Mouse (Mus musculus) small intestine, adult 2 months (tissue): ENCODE measurements around the gene Fam189a1. TPM values are rescaled to one million over a fixed set of nuclear protein-coding genes. Genes with fewer than 3 reads are reported as not detected.

ENCODE experiments used
- H3K27ac ChIP-seq: fragments of 200-500 bp; 2 replicates; pipeline ENCODE4 v1.5.1; 2012; ENCODE audit warnings: low read depth, low read length, control low read depth, inconsistent platforms; ENCODE audit not compliant: insufficient read depth
- H3K27me3 ChIP-seq: fragments of 200-500 bp; 2 replicates; pipeline ENCODE4 v1.6.1; 2012; ENCODE audit warnings: mild to moderate bottlenecking, moderate library complexity, low read length, inconsistent platforms; ENCODE audit not compliant: control insufficient read depth, insufficient read depth
- H3K36me3 ChIP-seq: fragments of 200-500 bp; 2 replicates; pipeline ENCODE4 v1.6.1; 2012; ENCODE audit warnings: mild to moderate bottlenecking, low read length, control low read depth, inconsistent platforms; ENCODE audit not compliant: control insufficient read depth, insufficient read depth
- H3K4me1 ChIP-seq: fragments of 200-500 bp; 2 replicates; pipeline ENCODE4 v1.6.1; 2012; ENCODE audit warnings: low read length, inconsistent platforms, mixed read lengths; ENCODE audit not compliant: control insufficient read depth, insufficient read depth, insufficient read length
- H3K4me3 ChIP-seq: fragments of 200-500 bp; 2 replicates; pipeline ENCODE4 v1.5.1; 2012; ENCODE audit warnings: low read depth, mild to moderate bottlenecking, control low read depth, inconsistent platforms, low read length, moderate library complexity
- CTCF ChIP-seq: fragments of 200-500 bp; IDR thresholded peaks from 2 replicates; pipeline ENCODE4 v1.5.1; 2012; ENCODE audit warnings: low read depth, mild to moderate bottlenecking, control low read depth, inconsistent platforms, low read length, moderate library complexity, mixed read lengths; ENCODE audit not compliant: insufficient replicate concordance, insufficient read length; ENCODE audit errors: extremely low read depth
- POLR2A ChIP-seq: fragments of 200-500 bp; IDR thresholded peaks from 2 replicates; pipeline ENCODE4 v1.6.1; 2012; ENCODE audit warnings: low read depth, mild to moderate bottlenecking, control low read depth, inconsistent platforms, low read length, moderate library complexity
- WGBS: fragments of 180-500 bp; shearing (Covaris S2); methylation state at CpG from one replicate; pipeline ENCODE4 v1.1.7; 2018; 5-methylcytosine and 5-hydroxymethylcytosine counted together
- polyA plus RNA-seq: library from polyadenylated mRNA; depleted of rRNA; stranded (reverse); fragments of >200 nt; gene quantifications from 2 replicates; pipeline ENCODE4 v1.2.3, GENCODE M21; 2012

Gene Fam189a1
- polyA plus RNA-seq, 1 experiment = 4.3 TPM

DNA sequence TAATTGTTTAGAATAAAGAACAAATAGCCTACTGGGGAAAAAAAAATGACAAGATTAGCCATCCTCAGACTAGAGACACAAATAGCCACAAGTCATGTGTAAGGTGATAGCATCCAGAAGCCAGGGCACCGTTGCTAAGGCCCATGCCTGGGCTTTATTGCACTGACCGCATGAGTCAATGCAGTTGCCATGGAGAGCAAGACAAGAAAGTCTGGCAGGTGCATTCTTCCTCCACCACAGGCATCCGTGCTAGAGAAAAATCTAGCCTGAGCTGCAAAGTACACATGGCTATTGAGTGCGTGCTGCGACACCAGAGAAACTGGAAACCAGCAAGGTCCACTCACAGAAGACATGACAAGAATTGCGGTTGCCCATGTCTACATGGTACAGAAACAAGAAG is 347.5 kb downstream of the Fam189a1 start:
- no peak overlapping the region for H3K27ac ChIP-seq
- no peaks in the 10 kb centered on the region for H3K36me3 ChIP-seq
- H3K4me1 ChIP-seq = no peaks in the 10 kb centered on the region
- WGBS = 44% methylated on average over 6 of the region's 6 CpGs
- H3K4me3 ChIP-seq = no peak overlapping the region
- H3K27me3 ChIP-seq = no peaks in the 10 kb centered on the region
- no peak for TF ChIP-seq POLR2A
- no peak for TF ChIP-seq CTCF

- H3K4me1 ChIP-seq = no peaks in the 10 kb centered on the region
- no peak overlapping the region for H3K4me3 ChIP-seq
- H3K27ac ChIP-seq = no peak overlapping the region
- no peaks in the 10 kb centered on the region for H3K36me3 ChIP-seq
- TF ChIP-seq POLR2A (no peak), CTCF (no peak)
- no peaks in the 10 kb centered on the region for H3K27me3 ChIP-seq
- 81% methylated on average over 8 of the region's 8 CpGs for WGBS
These were observed 351.3 kb downstream of the Fam189a1 start for GRCm38 (mm10) chr7:64805100-64805499.

- WGBS = 76% methylated on average over 6 of the region's 6 CpGs
- H3K4me1 ChIP-seq = no peaks in the 10 kb centered on the region
- H3K36me3 ChIP-seq = no peaks in the 10 kb centered on the region
- no peak overlapping the region for H3K27ac ChIP-seq
- no peak overlapping the region for H3K4me3 ChIP-seq
- no peaks in the 10 kb centered on the region for H3K27me3 ChIP-seq
- TF ChIP-seq CTCF (no peak), POLR2A (no peak)
These were observed 360.8 kb downstream of the Fam189a1 start for GRCm38 (mm10) chr7:64795554-64795953.

GRCm38 (mm10) chr7:64792031-64792430 is 364.3 kb downstream of the Fam189a1 start:
- no peaks in the 10 kb centered on the region for H3K27me3 ChIP-seq
- H3K36me3 ChIP-seq = no peaks in the 10 kb centered on the region
- H3K4me3 ChIP-seq = no peak overlapping the region
- 39% methylated on average over 8 of the region's 8 CpGs for WGBS
- H3K27ac ChIP-seq = no peak overlapping the region
- no peaks in the 10 kb centered on the region for H3K4me1 ChIP-seq
- TF ChIP-seq POLR2A (no peak), CTCF (no peak)

- TF ChIP-seq CTCF (no peak), POLR2A (no peak)
- Histone ChIP-seq H3K36me3 (no peaks in the 10 kb centered on the region), H3K4me1 (no peaks in the 10 kb centered on the region), H3K27ac (no peak overlapping the region), H3K4me3 (no peak overlapping the region), H3K27me3 (no peaks in the 10 kb centered on the region)
- WGBS = 68% methylated on average over 9 of the region's 9 CpGs
These were observed 365.2 kb downstream of the Fam189a1 start for GRCm38 (mm10) chr7:64791145-64791544.

GRCm38 (mm10) chr7:64785040-64785439 is 371.3 kb downstream of the Fam189a1 start:
- no peaks in the 10 kb centered on the region for H3K36me3 ChIP-seq
- no peak overlapping the region for H3K27ac ChIP-seq
- WGBS = 65% methylated on average over 3 of the region's 3 CpGs
- no peaks in the 10 kb centered on the region for H3K27me3 ChIP-seq
- H3K4me3 ChIP-seq = no peak overlapping the region
- no peaks in the 10 kb centered on the region for H3K4me1 ChIP-seq
- no peak for TF ChIP-seq CTCF

DNA sequence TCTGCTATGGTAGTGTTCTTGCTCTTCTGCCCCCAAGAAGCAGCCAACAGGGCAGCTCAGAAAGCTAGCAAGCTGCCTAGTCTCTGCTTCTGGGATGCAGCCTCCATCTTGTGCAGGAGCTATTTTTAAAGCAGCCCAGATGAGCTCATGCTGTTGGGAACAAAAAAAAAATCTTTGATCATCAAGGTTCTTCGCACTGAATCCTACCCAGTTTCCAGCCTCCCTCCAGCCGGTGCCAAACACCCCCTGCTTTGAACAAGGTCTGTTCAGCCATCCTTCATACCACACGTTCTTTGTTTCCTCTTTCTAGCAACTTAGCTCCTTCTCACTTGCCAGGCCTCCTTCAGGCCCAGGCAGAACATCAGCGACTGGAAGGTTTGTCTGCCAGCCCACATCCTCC is 376.9 kb downstream of the Fam189a1 start:
- Histone ChIP-seq H3K4me3 (no peak overlapping the region), H3K27me3 (no peaks in the 10 kb centered on the region), H3K27ac (no peak overlapping the region), H3K4me1 (no peaks in the 10 kb centered on the region), H3K36me3 (no peaks in the 10 kb centered on the region)
- no peak for TF ChIP-seq CTCF
- no peak for TF ChIP-seq POLR2A
- WGBS = 68% methylated on average over 4 of the region's 4 CpGs
